Mouse (Mus musculus) CD4-positive helper T cell, adult 2 months (primary cell): Measurements from ENCODE around the gene Olfml3.

Experiments used
- DNase-seq: peaks from one replicate; pipeline ENCODE4 v3.0.0-alpha.2; 2012; ENCODE audit warnings: low read depth, missing footprints, low spot score

Olfml3 gene

DNA sequence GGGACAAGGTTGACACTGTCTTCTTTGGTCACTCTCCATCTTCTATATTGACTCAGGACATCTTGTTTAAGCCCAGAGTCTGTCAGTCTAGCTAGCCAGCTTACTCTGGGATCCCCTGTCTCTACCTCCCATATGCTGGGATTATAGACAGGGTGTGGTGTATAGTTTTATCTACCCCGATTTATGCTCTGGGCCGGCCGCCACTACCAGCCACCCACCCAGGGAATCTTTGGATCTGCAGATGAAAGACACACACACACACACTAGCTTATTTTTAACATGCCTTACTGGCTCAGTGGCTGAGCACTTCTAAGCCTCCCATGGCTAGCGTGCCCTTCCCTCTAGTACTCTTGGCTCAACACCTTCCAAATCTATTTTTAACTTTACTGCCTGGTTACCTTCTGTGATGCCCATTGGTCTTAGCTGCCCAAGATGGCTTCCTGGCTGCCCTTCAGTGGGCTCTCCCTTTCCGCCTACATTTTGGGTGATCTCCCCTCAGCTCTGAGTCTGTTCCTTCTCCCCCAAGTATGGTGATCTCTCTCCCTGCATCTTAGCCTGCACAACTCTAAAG, 28.2 kb downstream of the Olfml3 start:
- no peak for DNase-seq

DNA sequence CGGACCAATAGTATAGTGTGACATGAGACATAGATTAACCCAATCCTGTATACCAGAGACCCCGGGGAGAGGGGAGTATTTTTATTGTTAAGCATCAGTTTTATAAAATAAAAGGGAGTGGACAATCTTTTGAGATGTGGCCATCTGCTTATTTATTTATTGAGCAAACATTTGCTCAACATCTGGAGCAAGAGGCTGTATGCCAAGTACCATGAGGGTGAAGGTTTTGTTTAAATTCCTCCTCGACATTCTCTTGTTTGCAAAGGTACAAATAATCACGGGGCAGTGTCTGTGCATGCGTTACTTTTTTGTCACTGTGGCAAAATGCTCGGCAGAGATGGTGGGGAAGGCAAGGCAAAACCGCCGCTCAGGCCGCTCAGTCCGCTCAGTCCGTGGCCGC, 32.4 kb downstream of the Olfml3 start:
- DNase-seq: no peak

DNA sequence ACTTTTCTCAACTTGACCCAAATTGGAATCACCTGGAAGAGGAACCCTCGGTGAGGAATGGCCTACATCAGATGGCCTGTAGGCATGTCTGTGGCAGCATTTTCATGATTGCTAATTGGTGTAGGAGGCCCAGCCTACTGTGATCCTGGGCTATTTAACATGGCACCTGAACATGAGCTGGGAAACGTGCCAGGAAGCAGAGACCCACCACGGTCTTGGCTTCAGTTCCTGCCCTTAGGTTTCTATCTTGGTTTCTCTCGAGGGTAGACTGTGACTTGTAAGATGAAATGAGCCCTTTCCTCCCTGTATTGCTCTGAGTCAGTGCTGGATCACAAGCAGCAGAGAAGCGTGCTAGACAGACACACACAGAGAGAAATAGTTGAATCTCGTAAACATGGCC, 33.1 kb downstream of the Olfml3 start:
- DNase-seq: no peak

DNA sequence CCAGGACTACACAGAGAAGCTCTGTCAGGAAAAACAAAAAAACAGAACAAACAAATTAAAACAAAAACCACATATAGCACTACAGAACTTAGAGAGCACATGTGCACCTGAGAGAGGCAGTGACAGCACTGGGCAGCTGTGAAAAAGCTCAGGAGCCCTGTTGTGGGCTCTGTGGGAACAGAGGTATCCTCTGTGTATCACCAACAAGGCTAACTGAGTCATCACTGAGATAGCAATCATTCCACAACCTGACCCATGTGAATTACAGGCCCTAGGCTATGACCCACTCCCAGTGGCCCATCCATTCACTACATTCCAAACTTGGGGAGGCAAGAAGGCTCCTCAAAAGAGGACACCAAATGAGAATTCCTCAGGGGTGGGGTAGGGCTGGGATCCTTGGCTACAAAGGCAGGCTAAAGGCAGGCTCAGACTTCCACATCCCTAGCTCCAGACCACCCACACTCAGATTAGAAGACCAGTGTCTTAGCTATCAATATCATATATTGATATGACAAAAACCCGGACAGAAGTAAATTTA, 41.3 kb downstream of the Olfml3 start:
- no peak for DNase-seq

DNA sequence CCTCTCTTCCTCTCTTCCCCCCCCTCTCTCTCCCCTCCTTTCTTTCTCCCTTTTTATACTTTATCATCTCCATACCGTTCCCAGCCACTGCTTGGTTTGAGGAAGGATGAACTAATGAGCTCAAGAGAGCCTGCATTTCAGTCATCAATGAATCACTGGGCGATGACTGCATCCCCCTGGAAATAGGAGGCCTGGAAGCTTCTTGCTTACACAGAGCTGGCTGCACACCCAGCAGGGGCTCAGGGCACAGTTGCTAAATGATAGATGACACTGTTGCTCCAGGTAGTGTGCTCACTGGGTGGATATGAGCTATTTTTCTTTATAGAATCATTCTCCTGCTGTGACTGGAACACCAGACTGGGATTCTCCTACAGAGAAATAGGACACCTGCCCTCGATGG, 42.2 kb downstream of the Olfml3 start:
- DNase-seq: no peak

DNA sequence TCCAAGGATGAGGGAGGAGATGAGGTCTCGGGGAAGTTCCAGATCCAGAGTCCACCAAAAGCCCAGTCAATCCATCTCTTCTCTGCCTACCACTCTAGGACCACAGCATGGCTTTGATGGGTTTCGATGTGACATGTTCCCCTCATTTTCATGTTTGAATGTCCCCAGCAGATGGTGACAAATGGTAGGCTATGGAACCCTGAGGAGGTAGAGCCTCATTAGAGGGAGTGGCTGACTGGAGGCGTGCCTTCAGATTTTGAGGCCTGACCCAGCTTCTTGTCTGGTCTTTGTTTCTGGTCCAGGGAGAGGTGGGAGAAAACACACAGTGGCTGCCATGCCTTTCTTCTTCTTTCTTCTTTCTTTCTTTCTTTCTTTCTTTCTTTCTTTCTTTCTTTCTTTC, 47.3 kb downstream of the Olfml3 start:
- peak; percentile 10 for DNase-seq

DNA sequence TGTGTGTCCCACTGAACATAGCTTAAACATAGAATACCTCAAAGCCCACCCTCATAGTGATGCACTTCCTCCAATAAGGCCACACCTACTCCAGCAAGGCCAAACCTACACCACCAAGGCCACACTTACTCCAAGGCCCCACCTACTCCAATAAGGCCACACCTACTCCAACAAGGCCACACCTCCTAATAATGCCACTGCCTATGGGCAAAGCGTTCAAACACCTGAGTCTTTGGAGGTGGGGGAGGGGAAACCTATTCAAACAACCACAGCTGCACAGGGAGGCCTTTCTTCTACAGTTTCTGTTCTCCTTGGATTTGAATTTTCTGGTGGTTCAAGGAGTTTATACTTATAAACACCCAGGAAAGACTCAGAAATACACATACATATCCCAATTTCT, 48.8 kb downstream of the Olfml3 start:
- DNase-seq: no peak

DNA sequence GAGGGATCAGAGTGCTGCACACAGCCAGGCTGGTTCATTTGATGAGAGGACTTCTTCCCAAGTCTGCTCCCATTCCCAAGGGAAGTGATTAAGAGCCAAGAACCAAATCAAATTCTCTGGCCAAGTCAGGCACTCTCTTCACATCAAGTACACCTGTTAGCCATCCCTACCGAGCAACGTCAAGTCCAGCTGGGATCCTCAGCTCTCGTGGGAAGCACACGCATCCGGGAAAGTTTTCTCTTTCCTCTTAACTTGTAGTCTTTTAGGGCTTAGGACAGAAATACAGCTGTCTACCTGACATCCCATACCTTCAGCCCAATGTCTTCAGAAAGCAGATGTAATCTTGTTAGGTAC, 53.9 kb downstream of the Olfml3 start:
- no peak for DNase-seq

DNA sequence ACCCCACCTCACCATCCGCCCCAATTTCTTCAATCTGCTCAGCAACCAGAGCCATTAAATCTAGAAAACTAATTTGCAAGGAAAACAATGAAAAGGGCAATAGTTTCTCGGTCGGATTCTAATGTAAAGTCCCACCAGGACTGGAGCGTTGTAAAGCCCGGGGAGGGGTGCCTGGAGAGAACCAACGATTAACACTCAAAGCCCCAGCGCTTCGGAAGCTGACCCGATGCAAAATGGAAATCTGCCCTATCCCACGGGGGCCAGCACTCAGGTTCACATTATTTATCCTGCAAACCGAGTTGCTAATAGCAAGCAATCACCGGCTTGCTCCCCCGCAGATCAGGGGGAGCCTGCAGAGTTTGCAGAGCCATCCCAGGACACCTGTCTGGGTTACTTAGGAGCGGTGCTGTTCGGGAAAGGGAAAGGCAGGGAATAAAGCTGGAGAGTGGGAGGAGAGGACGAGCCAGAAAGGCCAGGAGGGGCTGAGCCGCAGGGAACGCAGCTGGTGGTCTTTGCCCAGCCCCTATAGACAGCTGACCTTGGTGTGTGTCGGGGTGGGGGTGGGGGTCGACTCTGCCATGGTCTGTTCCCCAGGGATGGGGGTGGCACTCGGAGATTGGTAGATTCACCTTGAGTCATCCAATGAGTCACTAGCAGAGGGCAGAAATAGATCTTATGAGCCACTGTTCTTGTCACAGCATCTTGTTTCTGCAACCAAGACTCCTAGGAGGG, 54.4 kb downstream of the Olfml3 start:
- no peak for DNase-seq

DNA sequence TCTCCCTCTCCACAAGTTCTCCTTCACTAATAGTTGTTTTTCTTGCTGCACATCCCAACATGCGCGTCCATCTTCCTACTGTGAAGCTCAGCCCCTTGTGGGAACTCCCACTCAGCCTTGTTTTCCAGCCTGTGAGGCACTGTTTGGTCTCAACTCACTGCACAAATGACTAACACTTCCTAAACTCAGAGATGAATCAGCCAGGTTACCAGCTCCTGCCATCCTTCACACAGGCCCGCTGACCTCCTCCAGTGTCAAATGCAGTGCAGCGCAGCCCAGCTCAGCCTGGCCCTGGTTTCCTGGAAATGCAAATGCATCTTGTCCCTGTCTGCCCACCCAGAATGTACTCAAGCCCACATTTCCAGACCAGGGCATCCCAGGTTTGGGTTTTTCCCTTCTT, 55.3 kb downstream of the Olfml3 start:
- no peak for DNase-seq

DNA sequence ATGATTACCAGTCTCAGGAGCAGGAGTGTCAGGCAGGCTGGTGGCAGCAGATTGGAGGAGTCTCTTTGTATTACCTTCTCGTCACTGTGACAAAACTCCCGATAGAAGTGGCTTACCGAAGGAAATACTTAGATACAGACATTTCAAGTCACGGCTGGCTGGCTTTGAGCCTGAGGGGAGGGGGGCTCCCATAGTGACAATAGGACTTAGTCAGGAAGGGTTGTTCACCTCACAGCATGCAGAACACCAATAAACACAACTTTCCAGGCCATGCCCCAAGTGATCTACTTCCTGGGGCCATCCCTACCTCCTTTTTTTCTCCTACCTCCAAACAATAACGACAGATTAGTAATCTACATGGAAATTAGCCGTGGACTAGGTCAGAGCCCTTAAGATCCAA, 59.0 kb downstream of the Olfml3 start:
- DNase-seq: no peak

DNA sequence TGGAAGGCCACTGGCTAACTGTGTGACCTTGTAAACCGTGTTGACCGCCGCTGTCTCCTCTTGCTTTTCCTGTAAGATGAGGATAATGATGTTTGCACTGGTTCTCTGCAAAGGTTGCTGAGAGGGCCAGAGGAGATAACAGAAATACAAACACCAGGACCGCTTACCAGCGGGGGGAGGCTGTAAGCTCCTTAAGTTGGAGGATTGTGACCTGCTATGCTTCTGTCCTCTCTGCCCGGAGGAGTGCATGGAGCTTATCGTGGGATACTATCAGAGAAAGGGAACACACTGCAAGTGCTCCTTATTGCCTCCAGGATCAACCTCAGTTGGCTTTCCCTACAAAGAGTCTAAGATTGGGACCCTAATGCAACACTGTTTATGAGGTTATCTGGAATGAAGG, 65.1 kb downstream of the Olfml3 start:
- no peak for DNase-seq
